Mouse (Mus musculus) intestine, embryonic 15.5 days (tissue): ENCODE data around the gene Olfr55. TPM values are rescaled to one million over a fixed set of nuclear protein-coding genes. Genes with fewer than 3 reads are reported as not detected.
"Not testable (repeated sequence)": the region's sequence is repeated elsewhere in the genome, so short reads cannot be mapped to it uniquely, and the experiment has no call there.

Experiments used
- ATAC-seq: fragments of 200-750 bp; cut with Nextera tagmentation; 2 replicates; pipeline ENCODE4 v1.8.0; 2017; ENCODE audit warnings: moderate TSS enrichment, moderate library complexity
- H3K27ac ChIP-seq: fragments of 300-500 bp; sonication (generic); 2 replicates; pipeline ENCODE4 v1.5.1; 2015; ENCODE audit warnings: mild to moderate bottlenecking, inconsistent platforms
- H3K27me3 ChIP-seq: fragments of 300-500 bp; sonication (generic); replicated peaks from 2 replicates; pipeline ENCODE4 v1.6.1; 2015; ENCODE audit warnings: inconsistent platforms
- H3K36me3 ChIP-seq: fragments of 300-500 bp; sonication (generic); 2 replicates; pipeline ENCODE4 v1.6.1; 2015; ENCODE audit warnings: inconsistent platforms
- H3K4me1 ChIP-seq: fragments of 300-500 bp; sonication (generic); replicated peaks from 2 replicates; pipeline ENCODE4 v1.6.1; 2015; ENCODE audit warnings: inconsistent platforms
- H3K4me2 ChIP-seq: fragments of 300-500 bp; sonication (generic); replicated peaks from 2 replicates; pipeline ENCODE4 v1.6.1; 2015; ENCODE audit warnings: mild to moderate bottlenecking, inconsistent platforms
- H3K4me3 ChIP-seq: fragments of 300-500 bp; sonication (generic); replicated peaks from 2 replicates; pipeline ENCODE4 v1.5.1; 2015; ENCODE audit warnings: inconsistent platforms
- H3K9ac ChIP-seq: fragments of 300-500 bp; sonication (generic); 2 replicates; pipeline ENCODE4 v1.6.1; 2015; ENCODE audit warnings: inconsistent platforms
- H3K9me3 ChIP-seq: fragments of 300-500 bp; sonication (generic); 2 replicates; pipeline ENCODE4 v1.6.1; 2016; ENCODE audit warnings: inconsistent platforms
- WGBS: fragments of 180-500 bp; shearing (Covaris S2); methylation state at CpG from one replicate; pipeline ENCODE4 v1.1.7; 2015; 5-methylcytosine and 5-hydroxymethylcytosine counted together
- polyA plus RNA-seq: library from polyadenylated mRNA; unstranded; fragments of >200 nt; fragmentation: Nextera tagmentation; extraction: Ambion mirVana; gene quantifications from 2 replicates; pipeline ENCODE4 v1.2.1, GENCODE M21; 2015

The Olfr55 gene
- polyA plus RNA-seq, result 0.03 TPM in 1 of 2 replicates, not detected in the other

DNA sequence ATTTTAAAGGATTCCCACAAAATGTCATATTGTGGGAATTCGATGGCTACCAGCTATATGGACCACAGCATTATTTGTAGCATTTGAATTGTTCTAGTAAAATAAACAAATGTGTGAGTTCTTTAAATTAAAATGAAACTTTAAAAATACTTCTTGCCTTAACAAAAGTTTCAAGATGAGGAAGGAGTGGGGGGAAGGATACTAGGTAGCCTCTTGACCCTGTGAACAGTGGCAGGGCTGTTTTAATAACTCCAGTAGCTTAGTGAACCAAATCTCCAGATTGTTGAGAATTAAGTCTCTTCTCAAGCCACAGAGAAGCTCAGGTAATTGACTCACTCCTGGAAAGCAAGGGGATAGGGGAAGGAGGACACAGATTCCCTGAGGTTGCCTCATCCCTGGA, at the start of gene Olfr55:
Olfr55 (plus strand) TSS at position 301 of the 400 bp plus-strand sequence.
- H3K4me3 ChIP-seq, H3K27me3 ChIP-seq, H3K4me2 ChIP-seq, H3K9ac ChIP-seq, H3K4me1 ChIP-seq, ATAC-seq, H3K36me3 ChIP-seq, H3K27ac ChIP-seq, H3K9me3 ChIP-seq: not testable (repeated sequence)
- WGBS, result 76% methylated on average over 1 of the region's 1 CpGs

GRCm38 (mm10) chr17:33124546-33124945, 43.7 kb upstream of the Olfr55 start:
- H3K27ac ChIP-seq, result no peak overlapping the region

GRCm38 (mm10) chr17:33126257-33126656, 42.0 kb upstream of the Olfr55 start:
- no peak overlapping the region for H3K27ac ChIP-seq
- H3K9ac ChIP-seq, result no peak overlapping the region
- H3K4me3 ChIP-seq, result no peak overlapping the region
- WGBS, result 64% methylated on average over 2 of the region's 2 CpGs
- ATAC-seq, result no peak
- no peaks in the 10 kb centered on the region for H3K27me3 ChIP-seq
- H3K36me3 ChIP-seq, result no peaks in the 10 kb centered on the region
- H3K4me2 ChIP-seq, result no peak overlapping the region
- H3K4me1 ChIP-seq, result no peaks in the 10 kb centered on the region
- no peaks in the 10 kb centered on the region for H3K9me3 ChIP-seq

More at GRCm38 (mm10) chr17:33124546-33124945, 43.7 kb upstream of the Olfr55 start:
- H3K4me2 ChIP-seq, result no peak overlapping the region
- no peak overlapping the region for H3K9ac ChIP-seq
- no peak overlapping the region for H3K4me3 ChIP-seq
- ATAC-seq, result no peak
- H3K9me3 ChIP-seq, result no peaks in the 10 kb centered on the region
- H3K36me3 ChIP-seq, result no peaks in the 10 kb centered on the region
- no peaks in the 10 kb centered on the region for H3K27me3 ChIP-seq
- H3K4me1 ChIP-seq, result no peaks in the 10 kb centered on the region

- Histone ChIP-seq H3K4me1 (no peaks in the 10 kb centered on the region), H3K4me3 (no peak within 1 kb of the TSS), H3K4me2 (no peak within 1 kb of the TSS), H3K27me3 (no peaks in the 10 kb centered on the region), H3K9me3 (no peaks in the 10 kb centered on the region), H3K27ac (no peak within 1 kb of the TSS), H3K9ac (no peak within 1 kb of the TSS), H3K36me3 (no peaks in the 10 kb centered on the region)
- no peak for ATAC-seq
- 71% methylated on average over 18 of the region's 18 CpGs for WGBS
Observed at GRCm38 (mm10) chr17:33139261-33139820, 28.9 kb upstream of the Olfr55 start, which contains the start of gene Morc2b. Gene Morc2b, minus strand, starts transcription at chr17:33139683.

DNA sequence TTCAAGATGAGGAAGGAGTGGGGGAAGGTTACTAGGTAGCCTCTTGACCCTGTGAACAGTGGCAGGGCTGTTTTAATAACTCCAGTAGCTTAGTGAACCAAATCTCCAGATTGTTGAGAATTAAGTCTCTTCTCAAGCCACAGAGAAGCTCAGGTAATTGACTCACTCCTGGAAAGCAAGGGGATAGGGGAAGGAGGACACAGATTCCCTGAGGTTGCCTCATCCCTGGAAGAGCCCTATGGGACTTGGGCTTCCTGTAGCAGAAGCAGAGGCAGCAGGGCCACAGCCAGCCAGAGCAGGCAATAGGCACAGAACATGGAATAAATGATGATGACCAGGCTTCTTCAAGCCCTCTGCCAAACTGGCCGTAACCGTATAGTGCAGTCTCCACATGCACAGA, 22.8 kb downstream of the Olfr55 start, which contains the start of gene Olfr239:
Olfr239 (plus strand) TSS at position 301 of the 400 bp plus-strand sequence.
- H3K9ac ChIP-seq, H3K27me3 ChIP-seq, H3K4me1 ChIP-seq, H3K9me3 ChIP-seq, H3K4me2 ChIP-seq, H3K4me3 ChIP-seq, H3K27ac ChIP-seq, ATAC-seq, H3K36me3 ChIP-seq: not testable (repeated sequence)
- WGBS, result no CpG with 5 or more reads among the region's 2 CpGs

DNA sequence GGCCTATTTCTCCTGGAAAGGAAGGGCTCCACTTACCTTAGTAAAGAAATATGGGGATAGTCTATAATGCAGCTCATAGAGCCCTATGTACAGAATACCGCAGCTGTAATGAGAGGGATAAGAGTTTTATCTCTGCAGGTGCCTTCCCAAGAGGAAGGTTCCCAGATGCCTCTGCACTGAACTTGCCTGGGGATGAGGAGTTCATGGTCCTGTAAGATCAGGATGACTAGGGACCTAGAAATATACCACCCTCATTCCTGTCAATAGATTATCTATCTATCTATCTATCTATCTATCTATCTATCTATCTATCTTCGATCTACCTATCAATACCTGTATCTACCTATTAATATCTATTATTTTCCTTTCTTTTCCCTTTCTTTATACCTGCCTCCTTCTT, 53.3 kb downstream of the Olfr55 start, which contains the start of gene Olfr1564:
Olfr1564 (minus strand) TSS at position 101 of the 400 bp plus-strand sequence.
- Histone ChIP-seq H3K4me1 (no peaks in the 10 kb centered on the region), H3K27ac (no peak within 1 kb of the TSS), H3K9ac (no peak within 1 kb of the TSS), H3K36me3 (no peaks in the 10 kb centered on the region), H3K4me2 (no peak within 1 kb of the TSS), H3K27me3 (no peaks in the 10 kb centered on the region), H3K9me3 (no peaks in the 10 kb centered on the region), H3K4me3 (no peak within 1 kb of the TSS)
- 89% methylated on average over 2 of the region's 2 CpGs for WGBS
- no peak for ATAC-seq

Other genes with a start within 250 kb of the Olfr55 start
- gene Cyp4f13, start 221.0 kb upstream of the Olfr55 start, polyA plus RNA-seq, result 21.1 and 22.4 TPM in 2 replicates
- gene Zfp472, start 202.6 kb upstream of the Olfr55 start, polyA plus RNA-seq, result 10.0 and 10.7 TPM in 2 replicates
- gene Zfp952, start 175.3 kb upstream of the Olfr55 start, polyA plus RNA-seq, result 9.1 and 9.4 TPM in 2 replicates
- 9.4 and 11.1 TPM in 2 replicates for gene Zfp763, start 135.0 kb upstream of the Olfr55 start, polyA plus RNA-seq
- not detected in 2 replicates for gene 4921501E09Rik, start 100.4 kb upstream of the Olfr55 start, polyA plus RNA-seq
- 4.1 and 7.8 TPM in 2 replicates for gene Zfp563, start 79.1 kb upstream of the Olfr55 start, polyA plus RNA-seq
- gene Morc2b, start 28.8 kb upstream of the Olfr55 start, polyA plus RNA-seq, result 0.08 TPM in 1 of 2 replicates, not detected in the other
- not detected in 2 replicates for gene Olfr239, start 22.9 kb downstream of the Olfr55 start, polyA plus RNA-seq
- gene Olfr1564, start 53.2 kb downstream of the Olfr55 start, polyA plus RNA-seq, result not detected in 2 replicates
- 11.7 and 14.0 TPM in 2 replicates for gene Zfp955a, start 86.7 kb downstream of the Olfr55 start, polyA plus RNA-seq
- 0.03 TPM in 1 of 2 replicates, not detected in the other for gene Olfr63, start 96.2 kb downstream of the Olfr55 start, polyA plus RNA-seq
- gene Zfp955b, start 121.1 kb downstream of the Olfr55 start, polyA plus RNA-seq, result 9.6 and 9.9 TPM in 2 replicates
- gene Zfp81, start 190.4 kb downstream of the Olfr55 start, polyA plus RNA-seq, result 7.0 and 7.3 TPM in 2 replicates
- gene Zfp101, start 226.2 kb downstream of the Olfr55 start, polyA plus RNA-seq, result 11.3 and 13.1 TPM in 2 replicates